Mouse (Mus musculus): ENCODE measurements around the gene Cpa4. TPM values are rescaled to one million over a fixed set of nuclear protein-coding genes. Genes with fewer than 3 reads are reported as not detected.

The Cpa4 gene
- total RNA-seq, 2 experiments from 2014 or later, result 0.18 to 0.25 TPM

DNA sequence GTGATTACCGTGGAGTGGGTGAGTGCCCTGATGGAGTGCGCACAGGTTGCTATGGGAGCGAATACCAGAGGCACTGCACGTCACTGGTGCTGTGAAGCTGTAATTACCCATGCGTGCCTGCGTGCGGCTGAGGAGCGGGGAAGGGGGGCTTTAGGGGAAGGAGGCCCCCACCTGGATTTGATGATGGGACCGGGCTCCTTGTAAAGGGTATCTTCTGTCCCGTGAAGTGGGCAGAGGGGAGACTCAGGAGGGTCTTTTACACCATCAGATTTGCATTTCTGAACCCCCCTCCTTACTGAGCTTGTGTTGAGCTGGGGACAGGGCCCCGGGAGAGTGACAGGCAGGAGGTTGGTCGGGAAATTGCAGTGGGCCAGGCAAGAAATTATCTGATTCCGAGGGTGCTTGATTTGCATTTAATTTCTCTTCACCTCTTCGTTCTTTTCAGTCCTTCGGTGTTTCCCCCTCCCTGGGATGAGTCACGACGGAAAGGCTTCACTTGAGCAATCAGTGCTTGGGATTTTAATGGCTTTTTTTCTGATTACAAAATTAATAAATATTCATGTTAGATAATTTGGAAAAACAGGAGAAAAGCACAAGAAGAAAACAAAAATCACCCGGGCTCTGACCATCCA lies 49.9 kb downstream of the Cpa4 start:
- peak; percentile 50 to 63 for DNase-seq (ENCODE audit: low spot score in 2 of 2)
- intact Hi-C loops (cut with DNase I), result loop anchor here (1.0 kb wide), 2 partner anchors 46 to 67 kb away; no protein-coding TSS in a partner anchor

DNA sequence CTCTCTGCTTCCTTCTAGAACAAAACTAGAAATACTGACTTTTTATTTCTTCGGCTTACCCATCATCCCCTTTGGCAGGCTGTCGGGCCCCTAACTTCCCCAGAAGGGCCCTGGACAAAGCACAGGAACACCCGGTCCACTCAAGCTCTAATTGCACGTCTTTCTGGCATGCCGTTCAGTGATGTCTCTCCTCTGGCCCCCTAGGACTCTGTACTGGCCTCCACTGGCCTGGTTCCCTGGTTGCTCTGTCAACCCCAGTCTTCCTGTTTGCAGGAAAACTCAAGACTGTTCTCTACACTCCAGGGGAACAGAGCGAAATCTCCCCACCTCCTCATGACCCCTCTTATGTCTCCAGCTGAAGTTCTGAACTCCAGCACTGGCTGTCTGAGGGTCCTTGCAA lies 50.6 kb downstream of the Cpa4 start:
- DNase-seq (ENCODE audit: low spot score in 2 of 2), result no peak
- intact Hi-C loops (cut with DNase I), result loop anchor here (1.0 kb wide), 1 partner anchor 46 kb away; no protein-coding TSS in a partner anchor

DNA sequence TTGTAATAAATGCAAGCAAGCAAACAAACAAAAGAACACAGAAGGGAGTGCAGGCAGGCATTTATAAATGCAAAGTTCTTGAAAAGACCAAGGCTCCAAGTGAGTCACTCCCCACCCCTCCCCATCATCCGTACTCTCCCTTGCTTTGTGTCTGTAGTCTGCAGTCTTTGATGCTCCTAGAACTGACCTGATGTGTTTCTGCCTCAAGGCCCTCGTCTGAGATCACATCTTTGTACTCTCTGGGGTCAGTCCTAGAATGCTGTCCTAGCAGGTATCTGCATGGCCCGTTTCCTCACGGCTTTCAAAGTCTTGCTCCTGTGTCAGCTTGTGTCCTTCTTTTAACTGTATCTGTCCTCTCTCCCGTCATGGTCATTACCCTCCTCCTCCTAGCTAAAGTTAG lies 51.4 kb downstream of the Cpa4 start:
- intact Hi-C loops (cut with DNase I), result no loop called here

DNA sequence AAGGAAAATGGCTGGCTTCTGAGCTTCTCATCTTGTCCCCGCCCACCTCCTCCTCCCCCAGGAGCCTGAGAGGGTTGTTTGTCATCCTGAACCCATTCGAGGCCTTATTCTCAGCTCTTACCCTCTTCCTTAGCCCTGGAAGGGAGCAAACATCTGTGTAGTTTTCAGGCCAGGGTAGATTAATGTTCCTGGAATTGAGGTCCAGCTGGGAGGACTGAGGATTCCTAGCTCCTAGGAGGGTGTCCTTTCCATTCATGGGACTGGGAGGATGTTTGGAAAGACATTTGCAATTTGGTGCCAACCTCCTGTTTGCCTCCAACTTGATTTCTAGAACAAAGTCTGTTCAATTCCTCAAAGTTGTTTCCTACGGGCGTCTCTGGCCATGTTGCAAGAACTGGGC lies 52.4 kb downstream of the Cpa4 start:
- intact Hi-C loops (cut with DNase I), result no loop called here
- no peak for DNase-seq (ENCODE audit: low spot score in 2 of 2)

More for the DNA sequence above, 51.4 kb downstream of the Cpa4 start:
- DNase-seq (ENCODE audit: low spot score in 2 of 2), result no peak

DNA sequence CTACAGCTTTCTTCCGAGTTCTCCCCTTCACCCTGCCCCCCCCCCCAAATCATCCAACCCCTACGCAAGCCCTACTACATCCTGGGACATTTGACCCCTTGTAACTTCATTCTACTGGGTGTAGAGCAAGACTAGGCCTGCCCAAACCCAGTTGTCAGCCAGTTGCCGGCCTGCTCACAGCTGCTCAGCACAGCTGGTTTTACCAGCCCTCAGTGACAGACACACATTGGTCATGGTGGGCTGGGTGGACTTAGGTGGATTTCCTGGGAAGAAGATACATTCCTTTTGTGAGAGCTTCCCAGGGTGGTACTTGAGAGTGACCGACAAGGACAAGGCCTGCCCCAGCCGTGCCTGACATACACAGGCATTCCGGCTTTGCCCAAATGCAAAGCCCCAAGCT lies 52.8 kb downstream of the Cpa4 start:
- intact Hi-C loops (cut with DNase I), result no loop called here
- no peak for DNase-seq (ENCODE audit: low spot score in 2 of 2)

DNA sequence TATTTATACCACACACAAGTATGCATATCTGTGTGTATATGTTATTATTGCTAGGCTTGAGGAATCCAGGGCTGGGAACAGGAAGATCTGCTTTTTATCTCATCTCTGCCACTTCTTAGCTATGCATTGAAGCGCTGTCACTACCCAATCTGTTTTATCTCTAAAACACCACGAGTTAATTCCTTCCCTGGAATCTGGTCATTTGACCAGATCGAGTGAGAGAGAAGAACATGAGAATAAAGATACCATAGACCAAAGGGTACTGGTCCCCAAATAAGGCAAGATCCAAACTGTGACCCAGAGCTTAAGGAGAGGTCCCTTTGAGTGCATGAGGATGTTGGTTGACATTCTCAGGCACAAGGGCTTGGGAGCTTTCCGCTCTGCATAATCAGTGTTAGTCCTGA lies 53.8 kb downstream of the Cpa4 start:
- DNase-seq (ENCODE audit: low spot score in 2 of 2), result no peak
- intact Hi-C loops (cut with DNase I), result no loop called here

DNA sequence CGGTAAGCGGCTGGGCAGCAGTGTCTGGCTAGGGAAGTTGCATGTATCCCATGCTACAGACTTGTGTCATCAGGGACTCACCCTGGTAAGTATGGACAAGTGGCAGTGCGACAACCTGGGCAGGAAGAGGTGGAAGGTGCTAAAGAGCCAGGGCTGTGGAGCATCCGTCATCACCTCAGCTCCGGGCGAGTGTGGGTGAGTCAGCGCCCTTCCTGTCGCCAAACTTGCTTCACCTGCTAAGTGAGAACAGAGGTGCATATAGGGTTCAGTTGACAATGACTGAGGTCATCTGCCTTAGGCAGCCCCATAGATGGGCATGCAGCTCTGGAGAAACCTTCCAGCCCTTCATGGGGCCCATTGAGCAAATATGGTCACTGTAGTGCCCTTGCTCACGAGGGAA lies 56.6 kb downstream of the Cpa4 start:
- intact Hi-C loops (cut with DNase I), result no loop called here
- no peak for DNase-seq (ENCODE audit: low spot score in 2 of 2)

DNA sequence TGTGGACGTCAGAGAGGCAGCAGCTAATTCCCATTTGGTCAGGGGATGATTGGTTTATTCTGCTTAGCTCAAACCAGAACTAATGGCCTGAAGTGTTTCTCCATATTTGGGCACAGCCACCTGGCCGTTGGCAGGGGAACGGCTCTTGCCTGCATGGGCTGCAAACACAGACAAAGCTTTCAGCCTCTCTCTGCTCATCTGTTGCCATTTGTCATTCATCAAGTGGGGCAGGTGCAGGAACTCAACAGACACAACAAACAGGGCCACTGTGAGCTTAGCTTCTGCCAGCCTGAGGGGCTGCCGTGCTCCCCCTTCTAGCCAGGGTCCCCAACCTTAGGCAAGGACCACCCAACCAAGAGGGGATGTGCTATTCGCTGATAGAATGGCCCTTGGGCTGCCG lies 60.0 kb downstream of the Cpa4 start:
- intact Hi-C loops (cut with DNase I), result no loop called here
- DNase-seq (ENCODE audit: low spot score in 2 of 2), result no peak

DNA sequence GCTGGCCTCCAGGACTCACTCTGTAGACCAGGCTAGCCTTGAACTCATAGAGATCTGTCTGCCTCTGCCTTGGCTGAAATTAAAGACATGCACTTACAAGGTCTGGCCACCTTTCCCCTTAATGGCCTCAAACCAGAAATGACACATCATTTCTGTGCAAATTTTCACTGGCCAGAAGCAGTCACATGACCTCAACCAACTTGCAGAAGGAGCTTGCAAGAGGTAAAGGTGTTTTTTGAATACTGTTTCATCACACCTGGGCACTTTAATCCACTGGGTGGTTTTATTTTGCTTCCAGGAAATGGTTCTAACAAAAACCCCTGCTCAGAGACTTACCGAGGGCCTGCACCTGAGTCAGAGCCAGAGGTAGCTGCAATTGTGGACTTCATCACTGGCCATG lies 61.8 kb downstream of the Cpa4 start:
- intact Hi-C loops (cut with DNase I), result no loop called here
- DNase-seq (ENCODE audit: low spot score in 2 of 2), result no peak

DNA sequence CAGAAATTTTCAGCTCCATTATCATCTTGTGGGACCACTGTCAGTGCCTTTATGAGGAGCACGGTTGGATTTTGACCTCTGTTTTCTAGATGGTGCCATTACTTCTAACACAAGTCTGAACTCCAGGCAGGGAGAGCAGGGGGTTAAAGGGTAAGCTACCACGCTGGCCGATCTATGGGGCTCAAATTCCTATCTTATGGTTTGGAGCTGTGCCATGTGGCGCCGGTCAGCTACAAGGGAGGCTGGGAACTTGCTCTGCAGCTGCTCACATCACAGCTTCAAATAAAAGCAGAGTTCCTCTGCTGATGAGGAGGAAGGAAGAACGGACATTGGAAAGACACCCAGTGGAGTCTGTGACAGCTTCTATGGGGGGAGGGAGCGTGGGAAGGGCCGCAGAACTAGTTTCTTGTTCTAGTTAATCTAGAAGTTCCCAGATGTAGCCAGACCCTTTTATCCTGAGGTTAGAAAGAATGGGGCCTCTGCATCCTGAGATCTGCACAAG lies 67.2 kb downstream of the Cpa4 start:
- intact Hi-C loops (cut with DNase I), result no loop called here

DNA sequence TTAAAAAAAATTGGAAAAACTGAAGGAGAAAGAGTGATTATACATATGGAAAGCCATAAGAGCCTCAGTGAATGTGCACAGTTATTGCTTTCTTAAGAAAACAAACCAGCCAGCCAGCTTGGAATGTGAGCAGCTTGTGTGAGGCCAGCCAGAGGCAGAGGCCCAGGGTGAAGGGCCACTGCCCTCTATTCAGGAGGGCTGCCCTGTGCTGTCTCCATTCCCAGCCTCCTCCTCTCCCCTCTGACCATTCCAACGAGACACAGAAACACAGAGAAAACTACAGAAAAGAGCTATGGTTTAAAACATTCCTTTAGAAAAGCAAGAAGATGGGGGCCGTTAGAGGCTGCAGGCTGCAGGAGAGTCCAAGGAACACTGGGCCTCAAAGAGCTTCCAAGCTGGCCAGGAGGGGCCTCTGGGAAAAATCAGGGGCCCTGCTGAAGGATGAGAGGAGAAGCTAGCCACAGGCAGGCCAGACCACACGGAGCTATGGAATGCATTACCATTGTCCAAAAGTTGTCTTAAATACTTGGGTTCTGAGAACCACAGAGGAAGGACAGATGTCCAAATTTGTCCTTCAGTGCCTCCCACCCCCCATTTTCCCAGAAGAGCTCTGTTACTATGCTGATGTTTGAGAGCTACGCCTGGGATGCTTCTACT lies 68.1 kb downstream of the Cpa4 start:
- no peak for DNase-seq (ENCODE audit: low spot score in 2 of 2)
- intact Hi-C loops (cut with DNase I), result no loop called here

More for the DNA sequence above, 67.2 kb downstream of the Cpa4 start:
- DNase-seq (ENCODE audit: low spot score in 2 of 2), result no peak

DNA sequence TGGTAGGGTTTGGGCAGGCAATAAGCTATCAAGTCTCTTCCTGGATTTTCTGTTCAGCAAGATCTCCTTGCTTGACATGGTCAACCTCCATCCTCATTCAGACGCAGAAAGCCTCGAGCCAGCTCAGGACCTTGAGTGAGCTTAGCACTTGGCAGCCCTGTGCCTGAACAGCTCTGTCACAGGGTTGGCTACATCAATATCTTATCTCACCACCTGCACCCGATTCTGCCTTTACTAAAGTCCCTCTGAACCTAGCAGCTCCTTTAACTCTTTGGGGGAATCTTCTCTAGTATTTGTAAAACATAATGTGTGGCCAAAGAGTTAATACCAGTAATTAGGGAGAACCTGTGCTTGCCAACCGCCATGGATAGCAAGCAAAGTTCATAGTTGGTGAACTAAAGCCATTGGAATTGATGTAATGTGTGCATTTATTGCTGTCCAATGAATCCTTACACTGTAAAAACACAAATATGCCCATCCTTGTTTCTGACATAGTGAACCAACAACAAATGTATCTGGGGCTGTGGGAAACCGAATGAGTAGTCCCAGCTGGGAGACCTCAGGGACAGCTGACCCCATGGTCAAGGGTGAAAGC lies 70.6 kb downstream of the Cpa4 start, which contains the start of gene Cpa1:
Gene Cpa1 (plus strand): TSS at position 545 of the 595 bp plus-strand sequence.
- intact Hi-C loops (cut with DNase I), result no loop called here
- DNase-seq (ENCODE audit: low spot score in 2 of 2), result no peak

Other genes with a start within 250 kb of the Cpa4 start
- 10 to 100 TPM; 24.9 to 26.3 TPM for gene Zc3hc1, start 177.3 kb upstream of the Cpa4 start, total RNA-seq (2021)
- 10 to 100 TPM; 98.0 to 99.2 TPM for gene Klhdc10, start 166.5 kb upstream of the Cpa4 start, total RNA-seq (2021)
- 10 to 100 TPM; 19.1 to 20.7 TPM for gene Tmem209, start 58.6 kb upstream of the Cpa4 start, total RNA-seq (2021)
- under 1 TPM; 0.84 to 0.94 TPM for gene Ssmem1, start 58.5 kb upstream of the Cpa4 start, total RNA-seq (2021)
- gene Cpa2, start 26.8 kb upstream of the Cpa4 start, total RNA-seq (2021), result 1 to 10 TPM in 1 of 2 experiments, under 1 TPM in 1; 0.70 to 3.1 TPM
- gene Cpa5, start 42.6 kb downstream of the Cpa4 start, total RNA-seq (2021), result not detected
- gene Cpa1, start 70.8 kb downstream of the Cpa4 start, total RNA-seq (2021), result not detected
- gene Cep41, start 125.4 kb downstream of the Cpa4 start, total RNA-seq (2021), result 1 to 10 TPM; 7.1 to 9.0 TPM
- gene Mest, start 155.2 kb downstream of the Cpa4 start, total RNA-seq (2021), result 100 to 1,000 TPM in 1 of 2 experiments, 10 to 100 TPM in 1; 99.8 to 118 TPM

All from left cerebral cortex, postnatal 36 days (tissue).